Mouse (Mus musculus) stomach, postnatal 0 days (tissue): ENCODE measurements around the gene Rgs9bp.
"Not testable (repeated sequence)": the region's sequence is repeated elsewhere in the genome, so short reads cannot be mapped to it uniquely, and the experiment has no call there.

ENCODE experiments used
- CTCF ChIP-seq: IDR thresholded peaks from 2 replicates; pipeline ENCODE4 v1.5.1; 2016; ENCODE audit warnings: antibody characterized with exemption, low read depth, mild to moderate bottlenecking, moderate library complexity
- EP300 ChIP-seq: optimal IDR thresholded peaks from 2 replicates; pipeline ENCODE3; 2016; ENCODE audit warnings: antibody characterized with exemption

GRCm38 (mm10) chr7:35530544-35530943 is 54.8 kb downstream of the Rgs9bp start:
- not testable (repeated sequence) for TF ChIP-seq CTCF, EP300
